14 mouse cellular contexts compared by ENCODE assay signal in genomic region chr2:122366039-122366438, GRCm38 (mm10). TPM values are rescaled to one million over a fixed set of nuclear protein-coding genes. Genes with fewer than 3 reads are reported as not detected.
DNase-seq lines count a peak whose midpoint lies in the region; ATAC-seq and TF ChIP-seq lines count a peak whose summit lies in the region.
"Had no signal": no experiment of that assay in that cellular context is flagged by ENCODE, and none has a peak within 500 bp of the region (broad histone marks: within the 10 kb centered on the region; RNA-seq: fewer than 3 reads in every experiment).

No protein-coding gene starts in this region.

- peaks cover 20% of the 10 kb centered on the region for H3K4me1 ChIP-seq in forebrain, postnatal 0 days (ENCODE audit: insufficient read depth)
- H3K4me1 ChIP-seq in midbrain, embryonic 14.5 days (ENCODE audit: control insufficient read depth, insufficient read depth, low read length): peaks cover 28% of the 10 kb centered on the region

- DNase-seq in cerebellum, adult 9-10 months: peak; percentile 99
- no peak for DNase-seq in forebrain, postnatal 0 days
- no peak for DNase-seq in midbrain, embryonic 14.5 days
- no peak for DNase-seq in layer of hippocampus, adult 9-10 months (ENCODE audit: low spot score)
- DNase-seq in kidney, postnatal 10 days: no peak
- no peak for DNase-seq in thymus, postnatal 36 days
- DNase-seq: adrenal gland, postnatal 25 days; gastrocnemius, postnatal 36 days had no signal

- WGBS in forebrain, postnatal 0 days: 41% methylated on average over 3 of the region's 3 CpGs
- WGBS in midbrain, embryonic 14.5 days: 56% methylated on average over 3 of the region's 3 CpGs

- H3K27me3 ChIP-seq in forebrain, postnatal 0 days (ENCODE audit: insufficient read depth, low read length): no peaks in the 10 kb centered on the region
- 0 out of 2 replicates have a peak, but pooled peaks cover 4% of the 10 kb centered on the region for H3K27me3 ChIP-seq in midbrain, embryonic 14.5 days (ENCODE audit: control insufficient read depth, insufficient read depth, low read length)
- H3K27me3 ChIP-seq: embryonic facial prominence, embryonic 15.5 days; intestine, embryonic 15.5 days had no signal

- no peak overlapping the region for H3K4me3 ChIP-seq in forebrain, postnatal 0 days (ENCODE audit: low read depth, low read length)
- no peak overlapping the region for H3K4me3 ChIP-seq in midbrain, embryonic 14.5 days (replicated peaks; ENCODE audit: low read depth, low read length)
- H3K4me3 ChIP-seq: embryonic facial prominence, embryonic 15.5 days; intestine, embryonic 15.5 days had no signal

- peak overlapping the region; percentile 88; the same call in 1 of the 2 replicates for H3K4me2 ChIP-seq in forebrain, postnatal 0 days (ENCODE audit: low read depth)
- H3K4me2 ChIP-seq in midbrain, embryonic 14.5 days (ENCODE audit: low read length): peak overlapping the region; percentile 85

- peak; percentile 54 for ATAC-seq in cerebellum, adult (ENCODE audit: insufficient number of reproducible peaks, low FRiP score, low TSS enrichment)
- ATAC-seq in forebrain, postnatal 0 days: no peak
- no peak for ATAC-seq in midbrain, embryonic 14.5 days (ENCODE audit: low FRiP score, low TSS enrichment)
- ATAC-seq: intestine, embryonic 15.5 days; lung, postnatal 0 days had no signal

- H3K9ac ChIP-seq in forebrain, postnatal 0 days: no peak overlapping the region
- H3K9ac ChIP-seq in midbrain, embryonic 14.5 days (replicated peaks; ENCODE audit: low read length): no peak overlapping the region; the same call in 1 of the 2 replicates
- H3K9ac ChIP-seq: embryonic facial prominence, embryonic 15.5 days; intestine, embryonic 15.5 days had no signal

- H3K27ac ChIP-seq in forebrain, postnatal 0 days (ENCODE audit: low read depth, low read length): no peak overlapping the region
- H3K27ac ChIP-seq in midbrain, embryonic 14.5 days (replicated peaks; ENCODE audit: low read depth, low read length): 0 out of 2 replicates have a peak overlapping the region, but pooled peaks have one; percentile 17
- H3K27ac ChIP-seq: embryonic facial prominence, embryonic 15.5 days; intestine, embryonic 15.5 days had no signal

- H3K36me3 ChIP-seq in forebrain, postnatal 0 days (ENCODE audit: insufficient read depth): peaks cover 7% of the 10 kb centered on the region; the same call in 1 of the 2 replicates
- peaks cover 14% of the 10 kb centered on the region; the same call in 1 of the 2 replicates for H3K36me3 ChIP-seq in midbrain, embryonic 14.5 days (ENCODE audit: control insufficient read depth, insufficient read depth, low read length)
- H3K36me3 ChIP-seq: intestine, embryonic 15.5 days had no signal

- H3K9me3 ChIP-seq in forebrain, postnatal 0 days (ENCODE audit: low read length): no peaks in the 10 kb centered on the region
- H3K9me3 ChIP-seq in midbrain, embryonic 14.5 days (ENCODE audit: control insufficient read depth, low read length): no peaks in the 10 kb centered on the region
- H3K9me3 ChIP-seq: embryonic facial prominence, embryonic 15.5 days; intestine, embryonic 15.5 days had no signal

- TF ChIP-seq CTCF in forebrain, postnatal 0 days (IDR thresholded peaks at IDR 0.05; ENCODE audit: low read depth): no peak

RNA-seq across cellular contexts. Expression of gene Shf, which starts 2.9 kb away (rescaled TPM):
- total RNA-seq in forebrain, postnatal 0 days (2014; rRNA removed): 69.3 and 70.7 TPM in 2 replicates
- 6.7 and 7.7 TPM in 2 replicates for polyA plus RNA-seq in forebrain, postnatal 0 days (2015; fragmentation: Nextera tagmentation; extraction: Ambion mirVana)
- 15.9 and 19.2 TPM in 2 replicates for polyA plus RNA-seq in midbrain, embryonic 14.5 days (2014; fragmentation: Nextera tagmentation; extraction: Ambion mirVana)

RNA-seq across cellular contexts. Expression of gene Duox1, which starts 50.6 kb away (rescaled TPM):
- total RNA-seq in forebrain, postnatal 0 days (2014; rRNA removed): not detected in 2 replicates
- 0.06 and 0.08 TPM in 2 replicates for polyA plus RNA-seq in forebrain, postnatal 0 days (2015; fragmentation: Nextera tagmentation; extraction: Ambion mirVana)
- 0.18 and 0.22 TPM in 2 replicates for polyA plus RNA-seq in midbrain, embryonic 14.5 days (2014; fragmentation: Nextera tagmentation; extraction: Ambion mirVana)
- total RNA-seq: adrenal gland, postnatal 25 days; layer of hippocampus, postnatal 14 days; MEL had no signal

RNA-seq across cellular contexts. Expression of gene Duoxa1, which starts 52.5 kb away (rescaled TPM):
- total RNA-seq in forebrain, postnatal 0 days (2014; rRNA removed): 0.10 and 0.23 TPM in 2 replicates
- polyA plus RNA-seq in forebrain, postnatal 0 days (2015; fragmentation: Nextera tagmentation; extraction: Ambion mirVana): 0.25 and 0.46 TPM in 2 replicates
- 0.25 TPM in 1 of 2 replicates, not detected in the other for polyA plus RNA-seq in midbrain, embryonic 14.5 days (2014; fragmentation: Nextera tagmentation; extraction: Ambion mirVana)
- total RNA-seq: adrenal gland, postnatal 25 days; layer of hippocampus, postnatal 14 days; MEL had no signal
- polyA plus RNA-seq: intestine, embryonic 15.5 days had no signal
